Mouse (Mus musculus) urinary bladder, postnatal 36 days (tissue): ENCODE data around the gene Dusp10.

Experiments used
- DNase-seq, 2 experiments: peaks; one replicate each; pipeline ENCODE4 v3.0.0; 2022; ENCODE audit warnings: low spot score in 2 of 2, mixed read lengths in 1 of 2

The Dusp10 gene

GRCm38 (mm10) chr1:184013106-184013505 lies at the start of gene Dusp10:
TSS of gene Dusp10 (plus strand) at chr1:184013302.
- DNase-seq = no peak

- DNase-seq = no peak
These were observed 47.8 kb upstream of the Dusp10 start for GRCm38 (mm10) chr1:183965341-183965740.

DNA sequence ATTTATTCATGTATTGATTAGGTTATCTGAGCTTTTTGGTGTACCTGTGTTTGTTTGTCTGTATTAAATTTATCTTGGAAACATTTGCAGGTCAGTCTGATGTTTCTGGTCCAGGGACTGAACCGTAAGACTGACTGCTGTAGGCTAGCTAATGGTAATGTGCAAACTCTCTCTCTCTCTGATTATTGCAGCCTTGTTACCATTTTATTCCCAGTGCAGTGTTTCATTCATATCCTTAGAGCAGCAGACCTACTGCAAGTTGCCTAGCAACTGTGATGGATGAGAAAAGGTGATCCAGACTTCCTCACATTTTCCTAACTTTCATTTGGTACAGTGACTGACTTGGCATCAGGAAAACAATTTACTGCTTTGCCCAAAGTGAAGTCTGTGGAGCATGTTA lies 43.8 kb upstream of the Dusp10 start:
- DNase-seq = no peak

DNA sequence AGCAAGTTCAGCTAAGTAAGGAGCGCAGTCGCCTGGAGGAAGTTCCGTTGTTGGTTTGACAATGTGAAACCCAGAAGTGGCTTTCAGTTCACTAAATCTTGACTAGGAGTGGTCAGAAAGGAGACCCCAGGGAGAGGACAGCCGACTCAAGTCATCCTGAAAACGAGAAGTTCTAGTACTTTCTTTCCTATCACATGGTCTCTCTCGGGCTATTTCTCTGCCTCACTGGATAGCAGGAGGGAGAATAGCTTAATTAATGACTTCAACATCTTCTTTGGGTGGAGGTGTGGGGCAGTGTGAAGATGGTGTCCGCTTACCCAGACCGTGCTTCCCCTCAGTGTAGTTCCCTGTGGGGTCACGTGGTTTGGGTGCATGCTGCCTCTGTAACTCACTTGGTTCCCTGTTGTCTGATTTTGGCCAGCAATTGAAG lies 33.3 kb upstream of the Dusp10 start:
- no peak for DNase-seq

- no peak for DNase-seq
These were observed 31.0 kb upstream of the Dusp10 start for GRCm38 (mm10) chr1:183982108-183982507.

DNA sequence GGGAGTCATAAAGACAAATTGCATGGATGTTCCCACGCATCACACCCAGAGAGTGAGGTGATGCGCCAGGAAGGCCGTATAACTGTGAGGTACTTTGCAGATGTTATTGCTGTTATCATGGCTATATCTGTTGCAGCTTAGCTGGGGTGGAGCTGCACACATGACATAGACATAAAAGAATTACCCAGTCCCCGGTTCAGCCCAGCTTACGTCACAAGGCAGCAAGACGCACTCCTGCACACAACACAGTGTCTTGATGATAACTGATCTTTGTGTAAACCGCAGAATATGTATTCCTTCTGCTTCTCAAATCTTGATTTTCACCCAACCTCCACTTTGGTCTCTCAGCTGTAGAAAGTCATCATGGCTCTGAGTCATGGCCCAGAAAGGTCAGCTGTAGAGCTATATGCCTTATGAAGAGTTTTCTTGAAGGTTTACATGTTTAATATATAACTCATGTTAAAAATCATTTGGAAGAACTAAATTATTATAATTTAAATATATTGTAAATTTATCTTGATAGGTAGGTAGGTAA lies 25.3 kb upstream of the Dusp10 start:
- DNase-seq = no peak

GRCm38 (mm10) chr1:183991921-183992320 lies 21.2 kb upstream of the Dusp10 start:
- no peak for DNase-seq

GRCm38 (mm10) chr1:183997207-183997606 lies 15.9 kb upstream of the Dusp10 start:
- DNase-seq = no peak

GRCm38 (mm10) chr1:184002470-184002869 lies 10.6 kb upstream of the Dusp10 start:
- DNase-seq = no peak

DNA sequence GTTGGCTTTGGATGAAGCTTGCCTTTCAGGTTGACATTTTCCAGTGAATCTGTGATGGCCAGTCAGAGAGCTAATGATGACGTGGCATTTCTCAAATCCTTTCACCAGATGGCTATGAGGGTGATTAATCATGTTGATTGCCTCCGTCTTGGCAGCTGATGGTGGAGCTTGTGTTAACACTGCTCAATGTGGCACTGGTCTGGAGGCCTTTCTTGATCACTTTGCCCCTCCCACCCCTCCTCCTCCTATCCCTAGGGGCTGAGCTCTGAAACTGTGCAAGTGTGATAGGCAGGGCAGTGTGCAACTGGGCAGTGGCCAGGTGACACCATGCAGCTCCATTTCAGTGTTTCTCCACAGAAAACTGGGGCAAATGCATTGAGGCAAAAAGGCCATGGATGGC lies 8.8 kb upstream of the Dusp10 start:
- DNase-seq = peak in 1 of 2 experiments; percentile 38

DNA sequence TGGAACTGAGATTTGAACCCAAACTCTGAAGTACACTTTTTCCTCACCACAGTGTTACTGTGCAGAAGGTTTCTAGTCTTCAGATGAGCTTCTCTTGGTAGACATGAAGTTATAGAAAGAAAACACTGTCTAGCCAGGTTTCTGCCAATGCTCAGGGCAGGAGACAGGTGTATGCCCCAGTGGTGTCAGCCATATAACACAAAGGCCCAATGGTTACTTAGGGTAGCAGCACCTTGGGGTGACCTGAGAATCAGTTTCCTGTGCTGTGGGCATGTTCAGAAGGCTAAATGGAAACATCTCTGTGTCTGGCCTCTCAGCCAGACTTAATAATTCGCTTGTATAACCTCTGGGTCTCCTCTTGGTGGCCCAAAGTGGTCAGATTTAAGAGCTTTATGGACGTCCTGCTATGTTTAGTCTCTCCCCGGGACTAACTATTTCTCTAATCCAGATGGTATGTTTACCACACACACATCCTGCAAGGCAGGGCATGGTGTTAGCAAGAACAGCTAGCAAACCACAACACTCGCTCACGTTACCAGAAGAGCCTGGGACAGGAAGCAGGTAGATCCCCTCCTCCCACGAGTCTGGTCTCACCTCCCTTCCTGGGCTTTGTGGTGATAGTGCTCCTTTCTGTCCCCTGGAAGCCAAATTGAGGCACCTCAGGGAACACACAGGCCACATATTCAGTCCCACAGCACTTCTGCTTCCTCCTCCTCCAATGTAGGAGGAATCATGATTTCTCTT lies 7.6 kb upstream of the Dusp10 start:
- no peak for DNase-seq

DNA sequence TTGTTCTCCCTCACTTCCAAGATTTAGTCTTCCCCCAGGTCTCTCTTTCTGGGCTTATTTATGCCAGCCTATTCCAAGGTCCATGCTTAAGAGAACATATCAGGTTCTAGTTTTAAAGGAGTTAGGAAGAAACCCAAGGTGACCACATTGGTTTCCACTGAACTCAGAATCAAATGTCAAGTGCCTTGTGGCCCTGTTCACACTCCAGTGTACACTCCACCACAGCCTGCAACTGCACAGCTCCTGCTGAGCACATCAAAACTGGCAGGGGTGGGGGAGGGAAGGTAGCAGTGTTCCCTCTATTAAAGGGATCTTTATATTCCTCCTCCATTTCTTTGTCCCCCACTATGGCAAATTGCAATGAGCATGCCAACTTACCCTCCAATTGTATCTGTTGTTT lies 7.0 kb upstream of the Dusp10 start:
- no peak for DNase-seq

DNA sequence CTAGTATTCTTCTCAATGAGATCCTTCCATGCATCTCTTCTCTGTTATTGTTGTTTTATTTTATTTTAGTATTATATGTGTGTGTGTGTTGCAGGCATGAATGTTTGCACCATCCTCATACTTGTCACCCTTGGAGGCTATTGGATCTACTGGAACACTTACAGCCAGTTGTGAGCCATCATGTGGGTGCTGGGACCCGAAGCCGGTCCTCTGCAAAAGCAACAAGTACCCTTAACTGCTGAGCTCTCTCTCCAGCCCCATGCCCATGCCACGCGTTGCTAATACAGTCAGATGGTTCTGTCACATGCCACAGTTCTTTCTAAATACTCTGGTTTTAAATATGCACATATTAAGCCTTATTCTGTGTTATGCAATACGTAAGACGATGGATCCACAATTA lies 1.8 kb upstream of the Dusp10 start:
- DNase-seq = no peak

DNA sequence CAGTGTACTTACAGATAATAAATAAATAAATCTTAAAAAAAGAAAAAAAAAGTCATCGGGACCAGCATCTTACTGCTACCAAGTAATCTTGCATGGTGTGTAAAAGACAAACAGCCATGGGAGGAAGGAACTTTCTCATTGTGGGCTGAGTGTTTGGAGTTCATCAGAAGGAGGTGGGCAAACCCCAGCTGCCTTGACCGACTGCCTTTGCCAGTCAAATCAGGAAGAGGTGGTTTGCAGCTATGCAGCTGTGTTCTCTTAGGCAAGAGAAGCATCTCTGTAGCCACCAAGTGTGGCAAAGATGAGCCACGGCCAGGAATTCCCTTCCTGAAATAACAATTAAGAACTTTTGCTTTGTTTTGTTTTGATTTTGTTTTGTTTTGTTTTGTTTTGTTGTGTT lies 989 bp downstream of the Dusp10 start:
- DNase-seq = no peak

DNA sequence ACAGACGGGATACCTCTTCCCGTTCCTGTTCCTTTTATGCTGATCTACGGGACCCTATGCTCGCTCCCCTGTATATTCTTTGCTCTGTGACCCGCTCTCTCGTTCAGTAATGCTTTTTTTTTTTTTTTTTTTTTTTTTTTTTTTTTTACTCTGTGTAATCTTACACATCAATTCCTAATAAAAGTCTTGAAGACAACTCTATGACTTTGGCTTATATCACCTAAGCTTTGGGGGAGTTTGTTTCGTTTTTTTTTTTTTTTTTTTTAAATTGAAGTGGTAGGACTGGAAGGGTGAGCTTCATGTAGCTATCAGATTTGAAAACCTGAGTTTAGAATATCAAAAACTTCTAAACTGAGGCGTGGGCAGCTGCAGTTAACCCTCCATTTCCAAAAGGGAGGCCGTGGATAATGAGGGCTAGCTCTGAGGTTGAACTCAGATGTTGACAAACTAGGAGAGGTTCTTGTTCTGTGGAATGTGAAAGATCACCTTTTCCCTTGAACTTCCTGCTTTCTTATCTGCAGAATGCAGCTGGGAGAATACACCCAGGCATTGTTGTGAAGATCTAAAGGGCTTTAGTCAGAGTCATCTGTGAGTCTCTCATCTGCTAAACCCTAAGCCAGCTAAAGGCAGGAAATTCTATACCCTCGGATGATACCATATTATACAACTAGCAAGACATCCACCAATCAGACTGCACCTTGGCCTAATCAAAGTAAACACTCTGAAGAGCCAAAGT lies 3.1 kb downstream of the Dusp10 start:
- no peak for DNase-seq

- DNase-seq = no peak
These were observed 4.5 kb downstream of the Dusp10 start for GRCm38 (mm10) chr1:184017606-184018005.

DNA sequence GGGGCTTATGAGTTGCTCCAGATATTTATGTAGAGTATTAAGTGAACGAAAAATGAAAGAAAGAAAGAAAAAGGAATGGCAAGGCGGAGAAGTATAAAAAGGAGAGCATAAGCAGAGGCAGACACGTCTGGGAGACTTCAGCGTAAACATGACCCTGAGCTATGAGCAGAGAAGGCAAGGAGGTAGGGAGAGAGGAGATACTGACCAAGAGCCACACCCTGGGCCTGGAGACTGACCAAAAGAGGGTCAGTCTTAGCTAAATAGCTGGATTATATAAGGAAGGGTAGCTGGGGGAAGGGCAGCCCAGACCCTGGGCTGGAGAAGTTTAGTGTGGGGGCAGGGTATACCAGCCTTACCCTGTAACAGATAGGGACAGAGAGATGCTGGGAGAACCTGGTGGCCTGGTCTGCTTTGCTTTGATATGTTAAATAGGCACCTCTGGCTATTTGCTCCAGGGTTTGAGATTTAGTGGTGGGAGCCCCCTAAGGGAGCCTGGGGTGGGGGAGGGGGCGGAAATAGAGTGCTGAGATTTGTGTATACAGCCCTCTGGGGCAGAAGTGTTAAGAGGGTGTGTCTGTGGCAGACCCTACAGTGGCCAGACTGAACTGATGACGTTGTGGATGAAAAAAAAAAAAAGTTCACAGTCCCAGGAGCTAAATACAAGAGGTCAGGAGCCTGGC lies 6.1 kb downstream of the Dusp10 start:
- no peak for DNase-seq

- DNase-seq = no peak
These were observed 6.6 kb downstream of the Dusp10 start for GRCm38 (mm10) chr1:184019722-184020107.

DNA sequence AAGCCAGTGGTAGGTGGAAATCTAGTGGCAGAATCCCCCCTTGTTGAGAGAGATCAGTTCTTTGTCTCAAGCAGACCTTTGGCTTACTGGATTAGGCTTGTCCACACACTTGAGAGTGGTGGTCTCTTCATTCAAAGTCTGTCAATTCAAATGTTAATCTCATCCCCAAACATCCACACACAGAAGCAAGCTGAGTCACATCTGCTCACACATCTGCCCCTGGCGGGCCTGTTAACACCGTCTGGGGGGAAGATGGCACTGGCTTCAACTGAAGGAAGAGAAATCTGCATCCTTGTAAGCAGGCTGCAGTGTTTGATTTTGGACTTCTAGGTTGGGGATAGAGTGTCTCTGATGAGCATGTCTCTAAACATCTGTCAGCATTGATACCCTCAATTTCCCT lies 10.9 kb downstream of the Dusp10 start:
- no peak for DNase-seq

DNA sequence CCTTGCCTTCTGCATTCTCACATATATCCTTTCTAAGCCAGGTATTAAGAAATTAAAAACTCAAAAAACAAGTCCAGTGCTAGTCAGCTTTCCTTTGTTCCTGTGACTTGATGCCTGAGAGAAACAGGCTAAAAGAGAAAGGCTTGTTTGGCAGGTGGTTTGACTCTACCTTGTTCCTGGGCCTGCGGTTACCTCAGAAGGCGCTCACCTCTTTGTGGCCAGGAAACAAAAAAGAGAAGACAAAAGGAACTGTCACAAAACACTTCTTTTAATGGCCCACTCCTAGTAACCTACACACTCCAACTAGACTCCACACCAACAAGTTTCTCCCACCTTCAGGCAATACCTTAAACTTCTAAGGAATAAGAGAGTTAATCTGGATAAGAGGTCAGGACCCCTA lies 11.5 kb downstream of the Dusp10 start:
- no peak for DNase-seq

DNA sequence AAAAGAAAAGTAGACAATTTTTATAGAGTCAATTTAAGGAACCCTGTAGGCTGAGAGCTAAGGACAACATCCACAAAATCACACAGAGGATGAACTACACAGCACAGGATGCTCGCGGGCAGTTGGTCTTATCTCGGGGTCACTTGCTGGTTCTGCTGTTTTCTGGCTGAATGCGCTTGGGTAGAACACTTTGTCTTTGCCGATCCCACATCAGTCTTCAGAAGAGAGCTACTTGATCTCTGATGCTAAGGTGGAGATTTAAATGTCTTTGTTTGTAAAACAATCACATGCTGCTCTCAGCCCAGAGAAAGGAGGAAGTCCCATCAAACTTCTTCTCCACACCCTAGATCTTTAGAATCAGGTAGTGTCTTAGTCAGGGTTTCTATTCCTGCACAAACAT lies 12.0 kb downstream of the Dusp10 start:
- DNase-seq = no peak

DNA sequence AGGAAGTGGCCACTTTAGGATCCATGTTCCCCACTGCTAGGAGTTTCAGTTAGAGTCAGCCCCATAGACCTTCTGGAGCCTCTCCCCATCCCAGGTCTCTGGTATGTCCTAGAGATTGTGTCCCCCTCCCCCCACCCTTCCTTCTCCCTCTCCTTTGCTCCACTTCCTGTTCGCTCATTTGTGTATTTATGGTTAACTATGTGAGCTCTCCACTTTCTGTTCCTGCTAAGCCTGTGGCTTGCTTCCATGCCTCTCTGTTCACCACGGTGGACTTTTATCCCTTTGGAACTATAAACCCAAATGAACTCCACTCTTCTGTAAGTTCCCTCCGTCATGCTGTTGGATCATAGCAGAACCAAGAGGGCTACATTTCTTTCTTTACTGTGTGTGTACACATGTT lies 13.9 kb downstream of the Dusp10 start:
- no peak for DNase-seq
